Mouse (Mus musculus): ENCODE measurements at regions not wholly inside any gene's neighbourhood (a gene's known extent, or its start where the extent isn't known, plus 50 kb on each side); places are given as distances from the start of the nearest gene placed in this dataset.
A peak's percentile ranks its signal among the peaks of the same experiment; 100 is the strongest.

GRCm38 (mm10) chr4:31493087-31493511, 470.8 kb upstream of the Map3k7 start:
- DNase-seq (ENCODE audit: low spot score) = no peak

GRCm38 (mm10) chr4:31499888-31500287, 464.0 kb upstream of the Map3k7 start:
- DNase-seq (ENCODE audit: low spot score) = no peak

- no peak for DNase-seq (ENCODE audit: low spot score)
These were observed 463.5 kb upstream of the Map3k7 start for GRCm38 (mm10) chr4:31500432-31500831.

- DNase-seq (ENCODE audit: low spot score) = no peak
These were observed 438.2 kb upstream of the Map3k7 start for GRCm38 (mm10) chr4:31525638-31526207.

- no peak for DNase-seq (ENCODE audit: low spot score)
These were observed 427.1 kb upstream of the Map3k7 start for GRCm38 (mm10) chr4:31536811-31537210.

GRCm38 (mm10) chr4:31553780-31554394, 410.0 kb upstream of the Map3k7 start:
- no peak for DNase-seq (ENCODE audit: low spot score)

- DNase-seq (ENCODE audit: low spot score) = no peak
These were observed 408.8 kb upstream of the Map3k7 start for GRCm38 (mm10) chr4:31555077-31555476.

GRCm38 (mm10) chr4:31557261-31557660, 406.6 kb upstream of the Map3k7 start:
- no peak for DNase-seq (ENCODE audit: low spot score)

- DNase-seq (ENCODE audit: low spot score) = no peak
These were observed 403.6 kb upstream of the Map3k7 start for GRCm38 (mm10) chr4:31560305-31560704.

- DNase-seq (ENCODE audit: low spot score) = no peak
These were observed 402.7 kb upstream of the Map3k7 start for GRCm38 (mm10) chr4:31561183-31561582.

GRCm38 (mm10) chr4:31561823-31562222, 402.1 kb upstream of the Map3k7 start:
- peak; percentile 24 for DNase-seq (ENCODE audit: low spot score)

- no peak for DNase-seq (ENCODE audit: low spot score)
These were observed 397.7 kb upstream of the Map3k7 start for GRCm38 (mm10) chr4:31566158-31566557.

- DNase-seq (ENCODE audit: low spot score) = no peak
These were observed 397.1 kb upstream of the Map3k7 start for GRCm38 (mm10) chr4:31566834-31567233.

GRCm38 (mm10) chr4:31569687-31570086, 394.2 kb upstream of the Map3k7 start:
- DNase-seq (ENCODE audit: low spot score) = no peak

- no peak for DNase-seq (ENCODE audit: low spot score)
These were observed 386.8 kb upstream of the Map3k7 start for GRCm38 (mm10) chr4:31576982-31577579.

GRCm38 (mm10) chr4:31583495-31583894, 380.4 kb upstream of the Map3k7 start:
- no peak for DNase-seq (ENCODE audit: low spot score)

GRCm38 (mm10) chr4:31584171-31584570, 379.7 kb upstream of the Map3k7 start:
- no peak for DNase-seq (ENCODE audit: low spot score)

- no peak for DNase-seq (ENCODE audit: low spot score)
These were observed 369.8 kb upstream of the Map3k7 start for GRCm38 (mm10) chr4:31594089-31594488.

- no peak for DNase-seq (ENCODE audit: low spot score)
These were observed 362.4 kb upstream of the Map3k7 start for GRCm38 (mm10) chr4:31601536-31601935.

GRCm38 (mm10) chr4:31603776-31604175, 360.1 kb upstream of the Map3k7 start:
- DNase-seq (ENCODE audit: low spot score) = no peak

- no peak for DNase-seq (ENCODE audit: low spot score)
These were observed 355.1 kb upstream of the Map3k7 start for GRCm38 (mm10) chr4:31608811-31609210.

GRCm38 (mm10) chr4:31609559-31609958, 354.3 kb upstream of the Map3k7 start:
- DNase-seq (ENCODE audit: low spot score) = no peak

GRCm38 (mm10) chr4:31612147-31612824, 351.6 kb upstream of the Map3k7 start:
- DNase-seq (ENCODE audit: low spot score) = no peak

Data from gastrocnemius, adult 18-20 months (tissue).